Mouse (Mus musculus) cerebellum, postnatal 14 days (tissue): ENCODE measurements around the gene Lrrc49.

Experiments
- DNase-seq, 2 experiments: peaks; one replicate each; pipeline ENCODE4 v3.0.0; 2021; ENCODE audit warnings: mixed read lengths in 2 of 2

Lrrc49 gene

DNA sequence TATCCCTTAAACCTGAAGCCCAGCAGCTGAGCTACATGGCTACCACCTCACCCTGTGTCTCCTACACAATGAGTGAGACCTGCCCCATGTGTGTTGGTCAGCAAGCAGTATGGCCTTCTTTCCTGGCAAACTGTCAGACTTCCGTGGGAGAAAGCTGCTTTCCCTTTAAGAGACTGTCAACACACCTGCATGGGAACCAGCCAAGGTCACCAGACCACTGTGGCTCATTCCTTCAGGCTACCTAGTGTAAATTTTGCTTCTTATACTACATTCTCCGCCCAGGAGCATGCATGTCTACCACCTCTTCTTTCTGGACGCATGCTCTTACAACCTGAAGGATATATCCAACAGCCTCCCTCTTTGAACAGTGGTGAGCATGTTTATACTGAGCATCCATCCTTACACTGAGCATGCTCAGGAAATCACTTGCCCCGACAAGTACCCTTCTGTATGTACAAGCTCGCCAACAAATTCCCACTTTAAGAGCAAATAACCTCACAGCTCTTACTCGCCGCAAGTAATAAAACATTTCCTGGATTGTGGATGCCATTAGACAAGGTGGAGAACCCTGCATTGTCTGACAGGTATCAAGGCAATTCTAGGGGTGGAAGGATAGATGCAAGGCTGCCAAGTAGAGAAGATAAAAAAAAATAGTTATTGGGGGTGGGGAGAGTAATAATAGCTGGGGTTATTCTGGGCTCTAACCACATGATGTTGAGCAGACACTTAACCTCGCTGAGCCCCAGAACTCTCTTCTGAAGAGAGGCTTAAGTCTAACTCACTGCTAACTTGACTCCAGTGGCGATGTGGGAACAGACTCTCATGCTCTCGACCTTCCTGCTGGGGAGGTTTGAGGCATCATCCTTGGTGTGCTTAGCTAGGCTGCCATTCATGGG, 158.4 kb downstream of the Lrrc49 start:
- DNase-seq = no peak

DNA sequence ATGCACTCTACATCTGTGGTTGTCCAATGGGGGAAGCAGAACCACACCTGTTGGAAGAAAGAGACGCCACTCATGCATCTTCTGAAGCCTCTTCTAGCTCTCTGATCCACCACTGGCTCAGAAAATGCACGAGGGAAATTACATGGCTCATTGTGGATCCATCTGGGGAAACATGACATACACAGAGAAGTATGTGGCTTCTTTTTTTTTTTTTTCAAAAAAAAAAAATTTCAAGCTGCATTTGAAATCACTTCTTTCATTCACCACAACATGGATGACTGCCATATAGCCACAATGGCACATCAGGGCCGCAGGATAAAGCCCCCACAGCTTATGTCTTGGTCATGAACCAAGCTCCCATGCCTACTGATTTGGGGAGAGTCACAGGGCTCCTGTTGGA, 159.7 kb downstream of the Lrrc49 start:
- no peak for DNase-seq

DNA sequence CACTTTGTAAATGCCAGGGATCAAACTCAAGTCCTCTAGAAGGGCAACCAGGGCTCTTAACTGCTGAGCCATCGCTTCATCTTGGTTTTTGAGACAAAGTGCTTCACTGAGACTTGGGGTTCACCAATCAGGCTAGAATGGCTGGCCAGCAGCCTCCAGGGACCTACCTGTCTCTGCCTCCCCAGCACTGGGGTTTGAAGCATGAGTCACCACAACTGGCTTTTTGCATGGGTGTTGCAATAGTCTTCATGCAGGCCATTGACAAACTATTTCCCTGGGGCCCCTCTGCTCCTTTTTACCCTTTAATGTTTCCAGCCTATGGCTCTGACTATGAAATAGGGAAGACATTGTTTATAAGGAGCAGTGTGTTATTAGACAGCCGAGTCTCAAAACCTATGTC, 160.1 kb downstream of the Lrrc49 start:
- DNase-seq = no peak

DNA sequence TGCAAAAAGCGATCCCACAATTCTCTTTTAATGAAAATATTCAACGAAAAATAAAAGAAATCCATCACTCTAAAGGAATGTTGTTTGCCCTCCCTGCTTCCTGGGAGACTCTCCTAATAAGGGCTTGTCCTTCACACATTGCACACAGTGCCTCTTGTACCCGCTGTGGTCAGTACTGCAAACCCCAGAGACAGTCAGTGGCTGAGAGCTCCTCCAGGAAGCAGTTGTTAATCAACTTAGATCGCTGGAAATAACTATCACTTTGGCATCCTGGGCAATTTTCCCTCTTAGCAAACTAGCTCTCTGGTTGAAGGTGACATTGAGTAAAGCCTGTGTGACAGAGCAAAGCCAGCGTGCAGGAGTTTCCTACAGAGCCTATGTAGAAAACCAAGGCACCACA, 160.9 kb downstream of the Lrrc49 start:
- DNase-seq = no peak

DNA sequence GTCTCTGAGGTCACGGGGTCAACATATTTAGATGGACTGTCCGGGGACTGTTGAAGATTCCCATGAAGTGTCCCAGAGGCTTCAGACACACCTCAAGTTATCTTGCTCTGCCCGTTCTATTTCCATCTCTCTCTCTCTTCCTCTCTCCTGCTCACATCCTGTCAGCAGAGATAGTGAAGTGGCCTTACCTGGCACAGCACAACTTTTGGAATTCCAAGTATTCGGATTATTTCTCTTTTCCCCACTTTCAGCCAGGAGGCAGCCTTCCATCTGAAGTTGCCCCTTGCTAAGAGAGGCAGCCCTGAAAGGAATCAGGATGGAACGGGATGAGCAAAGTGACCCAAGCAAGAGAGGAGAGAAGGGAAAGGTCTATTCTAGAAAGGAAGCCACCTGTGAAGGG, 161.8 kb downstream of the Lrrc49 start:
- DNase-seq = no peak

DNA sequence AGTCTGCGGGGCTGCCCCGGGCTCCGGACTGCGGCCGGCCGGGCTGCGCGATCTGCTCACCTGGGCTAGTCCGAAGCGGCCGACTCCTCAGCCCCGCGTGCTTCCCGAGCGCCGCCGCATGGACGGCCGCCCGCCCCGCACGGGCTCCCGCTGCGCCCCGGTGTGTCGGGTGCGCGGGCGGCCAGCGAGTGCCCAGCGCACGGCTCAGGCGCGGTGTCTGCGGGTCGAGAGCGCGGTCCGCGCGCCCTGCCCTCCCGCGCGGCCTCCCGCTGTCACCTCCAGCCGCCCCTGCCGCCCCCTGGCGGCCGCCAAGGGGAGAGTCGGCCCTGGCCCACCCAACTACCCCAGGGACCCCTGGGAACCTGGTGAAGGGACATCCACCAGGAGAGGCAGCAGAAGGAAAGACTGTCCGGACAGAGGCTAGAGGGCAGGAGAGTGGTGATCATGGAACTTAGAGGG, 166.1 kb downstream of the Lrrc49 start, which contains the start of gene Thsd4:
Gene Thsd4 (minus strand): TSS at position 241 of the 459 bp plus-strand sequence.
- DNase-seq = peak; percentile 73 to 79

DNA sequence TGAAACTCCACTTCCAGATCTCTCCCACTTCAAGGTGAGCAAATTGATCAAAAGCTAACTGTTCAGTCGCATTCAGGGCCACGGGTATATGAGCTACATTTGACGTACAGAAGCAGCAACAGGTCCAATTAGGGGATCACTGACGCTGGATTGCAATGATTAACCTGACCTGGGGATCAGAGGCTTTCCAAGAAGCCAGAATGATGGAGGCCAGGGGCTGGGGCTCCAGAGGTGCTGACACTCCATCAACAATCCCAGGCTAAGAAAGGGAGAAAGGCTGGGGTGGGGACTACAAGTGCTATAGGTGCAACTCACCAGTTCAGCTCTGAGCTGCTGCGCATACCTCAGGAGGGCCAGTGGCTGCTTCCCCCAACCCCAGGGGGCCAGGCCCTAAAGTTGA, 166.8 kb downstream of the Lrrc49 start:
- DNase-seq = peak in 1 of 2 experiments; percentile 24

DNA sequence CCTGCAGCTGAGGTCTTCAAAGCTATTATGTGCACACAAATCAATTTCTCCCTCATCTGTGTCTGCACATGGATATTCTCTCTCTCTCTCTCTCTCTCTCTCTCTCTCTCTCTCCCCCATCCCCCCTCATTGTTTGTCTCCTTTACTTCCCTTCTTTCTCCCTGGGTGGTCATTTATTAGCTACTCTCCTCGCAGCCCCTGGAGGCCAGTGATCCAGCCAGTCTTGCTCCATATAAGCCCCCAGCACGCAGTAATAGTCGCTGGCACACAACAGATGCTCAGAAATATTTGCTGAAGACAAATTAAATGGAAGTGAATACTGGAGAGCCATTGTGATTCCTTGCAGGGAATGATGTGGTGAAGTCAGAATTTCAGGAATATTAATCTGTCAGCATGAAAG, 168.4 kb downstream of the Lrrc49 start:
- DNase-seq = no peak
